ENCODE assay signal across 9 mouse cellular contexts in the genomic region with DNA sequence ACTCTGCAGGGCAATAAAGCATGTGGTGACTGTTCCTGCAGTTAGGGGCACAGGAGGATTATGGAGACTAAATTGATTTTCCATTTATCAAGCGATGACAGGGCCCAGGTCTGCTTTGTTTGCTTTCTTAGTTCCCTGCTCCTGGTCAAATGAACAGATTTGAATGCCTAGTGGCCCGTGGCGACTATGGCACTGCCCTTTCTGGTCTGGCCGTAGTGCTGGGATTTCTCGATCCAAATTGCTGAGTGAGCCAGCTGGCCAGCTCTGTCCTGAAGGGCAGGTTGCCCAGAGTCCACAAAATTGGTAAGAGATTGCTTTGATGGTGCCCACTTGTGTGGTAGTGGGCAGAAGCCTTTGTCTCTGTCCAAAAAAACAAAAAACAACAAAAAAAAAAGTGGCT. TPM values are rescaled to one million over a fixed set of nuclear protein-coding genes. Genes with fewer than 3 reads are reported as not detected.
A peak's percentile ranks its signal among the peaks of the same experiment; 100 is the strongest.
DNase-seq lines count a peak whose midpoint lies in the region; ATAC-seq and TF ChIP-seq lines count a peak whose summit lies in the region.
"Had no signal": no experiment of that assay in that cellular context is flagged by ENCODE, and none has a peak within 500 bp of the region (broad histone marks: within the 10 kb centered on the region; RNA-seq: fewer than 3 reads in every experiment).

No protein-coding gene starts in this region.

- no peak overlapping the region for H3K9ac ChIP-seq in hindbrain, embryonic 16.5 days (ENCODE audit: low read depth, low read length)
- H3K9ac ChIP-seq: liver, embryonic 13.5 days had no signal

- peak; percentile 78; the same call in 1 of the 2 replicates for ATAC-seq in hindbrain, embryonic 16.5 days

- DNase-seq in left cerebral cortex, adult 18-20 months (ENCODE audit: low spot score in 2 of 2), result peak; percentile 12 to 23
- DNase-seq in left cerebral cortex, adult 11 months (ENCODE audit: low spot score), result no peak
- DNase-seq in cerebellum, adult 9-10 months, result peak; percentile 94
- peak; percentile 86 for DNase-seq in left cerebral cortex, postnatal 4 days
- DNase-seq in thymus, adult 2 months, result no peak
- DNase-seq in spleen, adult 12 weeks (ENCODE audit: low spot score), result no peak
- DNase-seq: liver, embryonic 13.5 days had no signal

- no peak overlapping the region for H3K27ac ChIP-seq in hindbrain, embryonic 16.5 days (ENCODE audit: low read depth, low read length)
- no peak overlapping the region for H3K27ac ChIP-seq in thymus, adult 2 months (ENCODE audit: control insufficient read depth, insufficient read depth, low read length)
- H3K27ac ChIP-seq: liver, embryonic 13.5 days had no signal

- H3K9me3 ChIP-seq in hindbrain, embryonic 16.5 days (ENCODE audit: control insufficient read depth, low read length), result no peaks in the 10 kb centered on the region
- H3K9me3 ChIP-seq: liver, embryonic 13.5 days had no signal

- H3K4me2 ChIP-seq in hindbrain, embryonic 16.5 days (ENCODE audit: low read length), result no peak overlapping the region
- H3K4me2 ChIP-seq: liver, embryonic 13.5 days had no signal

- peaks cover 2% of the 10 kb centered on the region; the same call in 1 of the 2 replicates for H3K27me3 ChIP-seq in hindbrain, embryonic 16.5 days (replicated peaks; ENCODE audit: control insufficient read depth, insufficient read depth, low read length)
- H3K27me3 ChIP-seq in thymus, adult 2 months (ENCODE audit: control insufficient read depth, insufficient read depth, low read length), result 0 out of 2 replicates have a peak, but pooled peaks cover under 1% of the 10 kb centered on the region
- H3K27me3 ChIP-seq: liver, embryonic 13.5 days had no signal

- H3K4me3 ChIP-seq in hindbrain, embryonic 16.5 days (ENCODE audit: low read length), result no peak overlapping the region
- no peak overlapping the region for H3K4me3 ChIP-seq in thymus, adult 2 months (ENCODE audit: control insufficient read depth, insufficient read depth, low read length)
- H3K4me3 ChIP-seq: liver, embryonic 13.5 days; myocyte had no signal

- no peak for TF ChIP-seq POLR2A in thymus, adult 2 months (IDR thresholded peaks at IDR 0.05; ENCODE audit: control insufficient read depth, extremely low read depth, insufficient read depth, low read length, poor library complexity)

- H3K36me3 ChIP-seq in hindbrain, embryonic 16.5 days (ENCODE audit: control insufficient read depth, insufficient read depth, low read length), result no peaks in the 10 kb centered on the region
- no peaks in the 10 kb centered on the region for H3K36me3 ChIP-seq in thymus, adult 2 months (ENCODE audit: control insufficient read depth, insufficient read depth, low read length)
- H3K36me3 ChIP-seq: liver, embryonic 13.5 days had no signal

- no peak for TF ChIP-seq CTCF in thymus, adult 2 months (IDR thresholded peaks at IDR 0.05; ENCODE audit: borderline replicate concordance, control insufficient read depth, extremely low read depth, insufficient read depth, low read length, poor library complexity)

- intact Hi-C loops in left cerebral cortex, postnatal 4 days (cut with DNase I), result no loop called here

- 24% methylated on average over 5 of the region's 5 CpGs for WGBS in hindbrain, embryonic 16.5 days
- 96% methylated on average over 5 of the region's 5 CpGs for WGBS in thymus, adult 2 months

- H3K4me1 ChIP-seq in hindbrain, embryonic 16.5 days (ENCODE audit: control insufficient read depth, insufficient read depth, low read depth, low read length), result no peaks in the 10 kb centered on the region
- no peaks in the 10 kb centered on the region for H3K4me1 ChIP-seq in thymus, adult 2 months (replicated peaks; ENCODE audit: control insufficient read depth, insufficient read depth, low read length)
- H3K4me1 ChIP-seq: liver, embryonic 13.5 days had no signal

RNA-seq across cellular contexts. Expression of a gene that starts 21.9 kb away (rescaled TPM):
- total RNA-seq in left cerebral cortex, adult 18-20 months (2021), result 10 to 100 TPM; 71.1 to 81.0 TPM
- 23.0 and 27.9 TPM in 2 replicates for polyA plus RNA-seq in hindbrain, embryonic 16.5 days (2015; fragmentation: Nextera tagmentation; extraction: Ambion mirVana)
- 100 to 1,000 TPM; 200 to 220 TPM for total RNA-seq in left cerebral cortex, postnatal 4 days (2021)
- 45.3 and 46.2 TPM in 2 replicates for polyA plus RNA-seq in thymus, adult 2 months (2012; rRNA removed)

RNA-seq across cellular contexts. Expression of a gene that starts 49.0 kb away (rescaled TPM):
- total RNA-seq in left cerebral cortex, adult 18-20 months (2021), result under 1 TPM; 0.28 TPM
- 2.5 and 3.7 TPM in 2 replicates for polyA plus RNA-seq in hindbrain, embryonic 16.5 days (2015; fragmentation: Nextera tagmentation; extraction: Ambion mirVana)
- 1 to 10 TPM; 3.2 to 4.4 TPM for total RNA-seq in left cerebral cortex, postnatal 4 days (2021)
- polyA plus RNA-seq in thymus, adult 2 months (2012; rRNA removed), result 28.3 and 44.8 TPM in 2 replicates

Comparison
In these comparisons a context has a peak if more than half of its experiments do, and no peak if none do; other contexts are left out.
1. DNase-seq: peak in left cerebral cortex, adult 18-20 months (2 of 2), cerebellum, adult 9-10 months (single experiment) and left cerebral cortex, postnatal 4 days (single experiment); none in left cerebral cortex, adult 11 months (single experiment), thymus, adult 2 months (single experiment) and spleen, adult 12 weeks (single experiment).